Mouse (Mus musculus) central nervous system, embryonic 14 days (tissue): ENCODE results near the gene Grk4. TPM values are rescaled to one million over a fixed set of nuclear protein-coding genes. Genes with fewer than 3 reads are reported as not detected.

ENCODE experiments used
- polyA plus RNA-seq: library from polyadenylated mRNA; depleted of rRNA; stranded (reverse); fragments of >200 nt; gene quantifications from 2 replicates; pipeline ENCODE4 v1.2.3, GENCODE M21; 2012; rRNA removed

Gene Grk4
- polyA plus RNA-seq: 2.5 and 3.8 TPM in 2 replicates

DNA sequence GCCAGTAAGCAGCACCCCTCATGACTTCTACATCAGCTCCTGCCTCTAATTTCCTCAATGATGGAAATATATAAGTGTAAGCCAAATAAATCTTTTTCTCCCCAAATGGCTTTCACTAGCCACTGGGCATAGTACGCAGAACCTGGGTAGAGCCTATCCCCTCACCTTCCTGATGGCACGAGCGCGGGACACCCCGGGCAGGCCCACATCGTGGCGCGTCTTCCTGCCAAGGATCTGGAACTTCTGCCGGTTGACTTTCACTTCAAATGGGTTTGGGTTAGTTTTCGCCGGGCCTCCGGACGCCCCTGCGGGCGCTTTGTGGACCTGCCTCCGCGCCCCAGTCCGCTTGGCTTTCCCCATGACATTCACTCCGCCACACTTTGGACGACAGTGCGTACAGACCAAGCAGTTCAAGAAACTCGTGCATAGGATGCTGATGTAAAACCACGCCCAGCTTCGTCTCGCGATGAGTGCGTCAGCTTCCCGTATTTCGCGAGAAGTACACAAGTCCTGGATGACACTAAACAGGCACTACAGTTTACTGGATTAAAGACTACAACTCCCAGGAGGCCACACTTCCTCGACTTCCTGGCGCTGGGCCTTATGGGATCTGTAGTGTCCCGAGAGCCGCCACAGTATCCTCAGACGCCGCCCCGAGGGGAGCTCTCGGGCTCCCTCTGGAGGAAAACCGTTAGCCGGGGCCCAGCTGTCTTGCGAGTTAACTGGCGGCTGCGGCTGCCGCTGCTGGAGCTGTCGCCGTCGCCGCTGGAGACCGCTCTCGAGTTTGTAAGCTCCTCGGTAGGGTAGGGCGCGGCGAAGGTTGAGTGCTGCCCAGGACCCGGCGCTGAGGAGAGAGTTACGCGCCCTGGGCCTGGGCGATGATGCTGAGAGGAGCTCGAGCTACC lies at the start of gene Grk4, which contains the start of gene Nop14:
Grk4 (plus strand) TSS at position 694 of the 905 bp plus-strand sequence.
Nop14 (minus strand) TSS at position 463 of the 905 bp plus-strand sequence.

GRCm38 (mm10) chr5:34636481-34637287 lies 23.5 kb upstream of the Grk4 start, which contains the start of gene Mfsd10:
Mfsd10 (minus strand) TSS chr5:34637212.

DNA sequence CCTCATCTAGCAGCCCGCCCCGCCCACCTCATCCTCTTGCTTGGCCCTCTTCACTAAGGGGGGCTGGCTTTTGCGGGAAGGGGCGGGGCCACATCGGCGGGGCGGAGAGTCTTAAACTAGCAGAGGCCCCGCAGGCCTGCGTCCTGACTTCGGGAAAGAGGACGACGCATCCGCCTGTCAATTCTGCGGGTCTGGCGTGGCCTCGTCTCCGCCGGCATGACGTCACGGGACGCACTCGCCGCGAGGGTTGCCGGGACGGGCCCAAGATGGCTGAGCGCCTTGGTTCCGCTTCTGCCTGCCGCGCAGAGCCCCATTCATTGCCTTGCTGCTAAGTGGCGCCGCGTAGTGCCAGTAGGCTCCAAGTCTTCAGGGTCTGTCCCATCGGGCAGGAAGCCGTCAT lies 101.3 kb downstream of the Grk4 start, which contains the start of gene Htt:
Htt (plus strand) TSS at position 232 of the 400 bp plus-strand sequence.

Other genes with a start within 250 kb of the Grk4 start
- gene Tnip2, start 146.4 kb upstream of the Grk4 start, polyA plus RNA-seq: 9.8 and 13.6 TPM in 2 replicates
- 39.0 and 42.5 TPM in 2 replicates for gene Sh3bp2, start 134.5 kb upstream of the Grk4 start, polyA plus RNA-seq
- 240 and 246 TPM in 2 replicates for gene Add1, start 86.7 kb upstream of the Grk4 start, polyA plus RNA-seq
- gene Mfsd10, start 23.2 kb upstream of the Grk4 start, polyA plus RNA-seq: 172 and 189 TPM in 2 replicates
- 28.0 and 30.0 TPM in 2 replicates for gene Nop14, start 231 bp upstream of the Grk4 start, polyA plus RNA-seq
- 25.7 and 26.4 TPM in 2 replicates for gene Htt, start 101.4 kb downstream of the Grk4 start, polyA plus RNA-seq
- gene Msantd1, start 247.6 kb downstream of the Grk4 start, polyA plus RNA-seq: 7.6 and 8.2 TPM in 2 replicates